Mouse (Mus musculus): ENCODE results near the gene Frmd4a. TPM values are rescaled to one million over a fixed set of nuclear protein-coding genes. Genes with fewer than 3 reads are reported as not detected.
A peak's percentile ranks its signal among the peaks of the same experiment; 100 is the strongest.

The Frmd4a gene
- total RNA-seq, 1 experiment: 9.3 TPM

- Histone ChIP-seq H3K9me3 (ENCODE audit: control insufficient read depth, insufficient read depth, low read depth, low read length) (no peaks in the 10 kb centered on the region), H3K4me1 (ENCODE audit: control insufficient read depth in 2 of 2, insufficient read depth in 2 of 2, low read length in 2 of 2, poor library complexity in 1 of 2) (no peaks in the 10 kb centered on the region), H3K9ac (ENCODE audit: insufficient read depth, low read depth, low read length, poor library complexity, severe bottlenecking) (no peak overlapping the region), H3K36me3 (ENCODE audit: control insufficient read depth, insufficient read depth, low read length, poor library complexity, severe bottlenecking) (no peaks in the 10 kb centered on the region), H3K27ac (ENCODE audit: insufficient read depth, low read depth, low read length, poor library complexity, severe bottlenecking) (no peak overlapping the region), H3K4me3 (ENCODE audit: insufficient read depth in 1 of 2, low read depth in 1 of 2, low read length in 2 of 2, poor library complexity in 1 of 2, severe bottlenecking in 1 of 2) (no peak overlapping the region)
- no peak for DNase-seq (ENCODE audit: low read depth, low spot score)
- in situ Hi-C loops (cut with MboI; ENCODE audit: low sequenced_read_pairs in 2 of 2, unreplicated experiment in 2 of 2): no loop called here
- no peak for TF ChIP-seq CHD2 (IDR thresholded peaks at IDR 0.05; ENCODE audit: low read depth, low read length)
- TF ChIP-seq MAFK (IDR thresholded peaks at IDR 0.05; ENCODE audit: insufficient read depth, low read depth, low read length): no peak
- TF ChIP-seq HCFC1 (IDR thresholded peaks at IDR 0.05; ENCODE audit: borderline replicate concordance, insufficient read depth, low read length): no peak
- TF ChIP-seq ZNF384 (IDR thresholded peaks at IDR 0.05; ENCODE audit: low read depth, low read length): no peak
- no peak for TF ChIP-seq ZC3H11A (IDR thresholded peaks at IDR 0.05; ENCODE audit: borderline replicate concordance, low read depth, low read length)
Measured at GRCm38 (mm10) chr2:4399721-4400120, 382.2 kb downstream of the Frmd4a start.

- H3K9me3 ChIP-seq (ENCODE audit: control insufficient read depth, insufficient read depth, low read depth, low read length): no peaks in the 10 kb centered on the region
- H3K27ac ChIP-seq (ENCODE audit: insufficient read depth, low read depth, low read length, poor library complexity, severe bottlenecking): no peak overlapping the region
- no peak for DNase-seq (ENCODE audit: low read depth, low spot score)
- peak overlapping the region; percentile 72 for H3K9ac ChIP-seq (ENCODE audit: insufficient read depth, low read depth, low read length, poor library complexity, severe bottlenecking)
- peak overlapping the region; percentile 69 to 75 for H3K4me3 ChIP-seq (ENCODE audit: insufficient read depth in 1 of 2, low read depth in 1 of 2, low read length in 2 of 2, poor library complexity in 1 of 2, severe bottlenecking in 1 of 2)
- H3K4me1 ChIP-seq (ENCODE audit: control insufficient read depth in 2 of 2, insufficient read depth in 2 of 2, low read length in 2 of 2, poor library complexity in 1 of 2): no peaks in the 10 kb centered on the region
- in situ Hi-C loops (cut with MboI; ENCODE audit: low sequenced_read_pairs in 2 of 2, unreplicated experiment in 2 of 2): no loop called here
- no peak for TF ChIP-seq ZC3H11A (IDR thresholded peaks at IDR 0.05; ENCODE audit: borderline replicate concordance, low read depth, low read length)
- TF ChIP-seq CHD2 (IDR thresholded peaks at IDR 0.05; ENCODE audit: low read depth, low read length): no peak
- no peak for TF ChIP-seq ZNF384 (IDR thresholded peaks at IDR 0.05; ENCODE audit: low read depth, low read length)
- H3K36me3 ChIP-seq (ENCODE audit: control insufficient read depth, insufficient read depth, low read length, poor library complexity, severe bottlenecking): no peaks in the 10 kb centered on the region
Measured at GRCm38 (mm10) chr2:4400771-4401596, 383.5 kb downstream of the Frmd4a start.

GRCm38 (mm10) chr2:4401597-4402581 is 384.4 kb downstream of the Frmd4a start:
- TF ChIP-seq HCFC1 (IDR thresholded peaks at IDR 0.05; ENCODE audit: borderline replicate concordance, insufficient read depth, low read length): no peak
- no peak for TF ChIP-seq ZC3H11A (IDR thresholded peaks at IDR 0.05; ENCODE audit: borderline replicate concordance, low read depth, low read length)
- no peak for TF ChIP-seq MAFK (IDR thresholded peaks at IDR 0.05; ENCODE audit: insufficient read depth, low read depth, low read length)
- peak overlapping the region; percentile 72; the same call in 1 of the 2 replicates for H3K9ac ChIP-seq (ENCODE audit: insufficient read depth, low read depth, low read length, poor library complexity, severe bottlenecking)
- DNase-seq (ENCODE audit: low read depth, low spot score): no peak
- H3K9me3 ChIP-seq (ENCODE audit: control insufficient read depth, insufficient read depth, low read depth, low read length): no peaks in the 10 kb centered on the region
- H3K27ac ChIP-seq (ENCODE audit: insufficient read depth, low read depth, low read length, poor library complexity, severe bottlenecking): no peak overlapping the region
- H3K4me3 ChIP-seq (ENCODE audit: insufficient read depth in 1 of 2, low read depth in 1 of 2, low read length in 2 of 2, poor library complexity in 1 of 2, severe bottlenecking in 1 of 2): peak overlapping the region; percentile 69 to 72
- in situ Hi-C loops (cut with MboI; ENCODE audit: low sequenced_read_pairs in 2 of 2, unreplicated experiment in 2 of 2): no loop called here
- H3K4me1 ChIP-seq (ENCODE audit: control insufficient read depth in 2 of 2, insufficient read depth in 2 of 2, low read length in 2 of 2, poor library complexity in 1 of 2): no peaks in the 10 kb centered on the region
- no peaks in the 10 kb centered on the region for H3K36me3 ChIP-seq (ENCODE audit: control insufficient read depth, insufficient read depth, low read length, poor library complexity, severe bottlenecking)

- Histone ChIP-seq H3K4me1 (ENCODE audit: control insufficient read depth in 2 of 2, insufficient read depth in 2 of 2, low read length in 2 of 2, poor library complexity in 1 of 2) (no peaks in the 10 kb centered on the region), H3K27ac (ENCODE audit: insufficient read depth, low read depth, low read length, poor library complexity, severe bottlenecking) (no peak overlapping the region)
- in situ Hi-C loops (cut with MboI; ENCODE audit: low sequenced_read_pairs in 2 of 2, unreplicated experiment in 2 of 2): no loop called here
Measured at GRCm38 (mm10) chr2:4406977-4407376, 389.5 kb downstream of the Frmd4a start.

More at GRCm38 (mm10) chr2:4406977-4407376, 389.5 kb downstream of the Frmd4a start:
- Histone ChIP-seq H3K36me3 (ENCODE audit: control insufficient read depth, insufficient read depth, low read length, poor library complexity, severe bottlenecking) (no peaks in the 10 kb centered on the region), H3K9me3 (ENCODE audit: control insufficient read depth, insufficient read depth, low read depth, low read length) (no peaks in the 10 kb centered on the region), H3K4me3 (ENCODE audit: insufficient read depth in 1 of 2, low read depth in 1 of 2, low read length in 2 of 2, poor library complexity in 1 of 2, severe bottlenecking in 1 of 2) (no peak overlapping the region), H3K9ac (ENCODE audit: insufficient read depth, low read depth, low read length, poor library complexity, severe bottlenecking) (no peak overlapping the region)
- no peak for TF ChIP-seq MAFK (IDR thresholded peaks at IDR 0.05; ENCODE audit: insufficient read depth, low read depth, low read length)
- TF ChIP-seq CHD2 (IDR thresholded peaks at IDR 0.05; ENCODE audit: low read depth, low read length): no peak
- no peak for TF ChIP-seq ZC3H11A (IDR thresholded peaks at IDR 0.05; ENCODE audit: borderline replicate concordance, low read depth, low read length)
- TF ChIP-seq HCFC1 (IDR thresholded peaks at IDR 0.05; ENCODE audit: borderline replicate concordance, insufficient read depth, low read length): no peak
- TF ChIP-seq ZNF384 (IDR thresholded peaks at IDR 0.05; ENCODE audit: low read depth, low read length): no peak
- DNase-seq (ENCODE audit: low read depth, low spot score): no peak

Measured in ES-E14 (cell line).